Mouse (Mus musculus): ENCODE results near the gene Kifc3.

The Kifc3 gene

DNA sequence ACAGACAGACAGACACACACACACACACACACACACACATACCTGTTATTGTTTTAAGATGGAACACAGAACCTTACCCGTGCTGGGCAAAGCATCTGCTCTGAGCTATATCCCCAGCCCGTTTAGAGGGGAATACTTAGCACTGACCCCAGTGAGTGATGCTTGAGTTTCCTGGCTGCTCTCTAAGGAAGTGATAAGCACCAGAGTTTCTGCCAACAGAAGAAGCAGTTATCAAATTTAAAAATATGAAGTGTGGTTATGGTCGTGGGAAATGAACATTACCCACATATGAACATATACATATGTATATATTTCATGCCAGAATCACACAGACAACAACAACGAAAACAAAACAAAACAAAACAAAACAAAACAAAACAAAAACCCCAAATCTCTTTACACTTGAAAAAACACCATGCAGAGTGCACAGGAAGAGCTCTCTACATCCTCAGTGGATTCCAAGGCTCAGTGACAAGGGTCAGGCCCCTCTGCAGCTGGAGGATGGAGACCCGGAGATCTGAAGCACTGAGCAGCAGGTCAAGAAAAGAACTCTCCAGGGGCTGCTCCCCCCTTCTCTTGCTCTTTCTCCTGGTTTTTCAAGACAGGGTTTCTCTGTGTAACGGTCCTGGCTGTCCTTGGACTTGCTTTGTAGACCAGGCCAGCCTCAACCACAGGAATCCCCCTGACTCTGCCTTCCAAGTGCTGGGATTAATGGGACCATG is 142.6 kb downstream of the Kifc3 start:
- no peak for DNase-seq

DNA sequence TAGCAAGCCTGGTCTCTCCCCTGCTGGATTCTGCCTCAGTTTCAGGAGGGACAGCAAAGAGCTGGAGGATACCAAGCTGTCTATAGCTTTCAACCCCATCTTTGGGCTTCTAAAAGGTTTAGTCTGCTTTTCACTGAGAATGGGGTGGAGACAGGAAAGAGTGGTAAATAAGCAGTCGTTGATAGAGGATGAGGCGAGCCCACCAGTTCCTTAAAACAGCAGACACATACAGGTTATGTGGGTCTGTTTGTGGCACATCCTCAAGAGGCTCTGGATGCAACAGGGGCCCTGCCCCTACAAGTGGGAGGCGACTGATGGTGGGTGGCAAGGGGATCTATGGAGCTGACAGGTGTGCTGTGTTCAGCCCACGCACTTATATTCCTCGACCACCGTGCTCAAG is 144.0 kb downstream of the Kifc3 start:
- DNase-seq = peak; percentile 10

DNA sequence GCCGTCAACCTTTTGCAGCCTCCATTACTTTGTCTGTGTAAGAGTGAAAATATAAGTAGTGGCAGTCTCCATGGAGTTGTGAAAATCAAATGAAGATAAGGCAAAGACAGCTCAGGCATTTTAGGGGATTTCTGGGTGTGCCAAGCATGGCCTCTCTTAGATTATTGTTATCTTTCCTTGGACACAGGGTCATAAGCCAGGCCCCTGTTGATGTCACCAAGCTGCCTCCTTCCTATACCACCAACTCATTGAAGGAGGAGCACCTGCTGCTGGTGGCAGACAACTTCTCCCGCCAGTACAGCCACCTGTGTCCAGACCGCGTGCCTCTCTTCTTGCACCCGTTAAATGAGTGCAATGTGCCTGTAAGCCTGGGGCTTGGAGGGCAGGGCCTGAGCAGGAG is 146.2 kb downstream of the Kifc3 start:
- DNase-seq = peak; percentile 15

DNA sequence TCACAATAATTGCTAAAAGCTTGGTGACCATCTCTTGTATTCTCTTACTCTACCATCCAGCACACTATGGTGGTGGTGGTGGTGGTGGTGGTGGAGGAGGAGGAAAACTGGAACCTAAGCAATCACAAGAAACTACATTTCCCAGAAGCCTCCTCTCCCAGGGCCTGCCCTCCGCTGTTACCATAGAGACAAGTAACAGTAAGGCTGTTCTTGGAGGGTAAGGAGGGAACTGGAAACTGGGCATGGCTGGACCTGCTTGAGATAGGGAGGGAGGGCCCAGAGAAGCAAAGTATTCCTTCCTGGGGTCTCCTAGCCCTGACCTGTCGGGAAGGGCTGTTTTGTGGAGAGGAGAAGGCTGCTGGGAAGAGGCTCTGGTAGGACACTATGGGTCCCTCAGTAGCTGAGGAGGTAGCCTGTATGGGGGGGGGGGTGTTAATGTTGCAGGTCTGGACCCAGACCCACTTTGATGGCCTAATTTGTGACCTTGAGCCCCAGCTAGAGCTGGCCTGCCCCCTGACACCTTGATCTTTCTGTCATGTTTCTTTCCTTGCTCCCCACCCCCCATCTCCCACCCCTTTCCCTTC is 147.6 kb downstream of the Kifc3 start, which contains the start of gene Drc7:
Drc7 (plus strand) TSS at position 177 of the 584 bp plus-strand sequence.
- no peak for DNase-seq

DNA sequence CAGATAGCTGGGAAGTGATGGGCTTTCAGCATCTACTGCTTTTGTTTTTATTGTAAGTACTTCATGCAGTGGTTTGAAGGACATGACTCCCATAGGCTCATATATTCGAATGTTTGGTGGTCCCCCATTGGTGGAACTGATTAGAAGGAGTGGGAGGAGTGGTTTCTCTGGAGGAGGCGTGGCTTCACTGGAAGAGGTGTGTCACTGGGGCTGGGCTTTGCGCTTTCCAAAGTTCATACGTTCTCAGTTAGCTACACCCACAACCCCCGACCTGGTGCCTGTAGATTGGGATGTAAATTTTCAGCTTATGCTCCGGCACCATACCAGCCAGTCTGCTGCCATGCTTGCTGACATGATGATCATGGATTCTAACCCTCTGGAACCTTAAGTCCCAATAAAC is 148.2 kb downstream of the Kifc3 start:
- no peak for DNase-seq

All from thymus, postnatal 14 days (tissue).